Mouse (Mus musculus): ENCODE data around the gene Kansl3. TPM values are rescaled to one million over a fixed set of nuclear protein-coding genes. Genes with fewer than 3 reads are reported as not detected.

Gene Kansl3
- polyA plus RNA-seq, 1 experiment from 2014 or later: 10.1 TPM

- DNase-seq (no peak), ATAC-seq (no peak)
- Histone ChIP-seq H3K4me3 (ENCODE audit: low read depth, low read length) (no peak overlapping the region), H3K27ac (ENCODE audit: low read depth) (no peak overlapping the region), H3K27me3 (ENCODE audit: insufficient read depth, low read length) (no peaks in the 10 kb centered on the region), H3K4me2 (ENCODE audit: low read depth, low read length) (no peak overlapping the region), H3K9me3 (ENCODE audit: low read length) (no peaks in the 10 kb centered on the region), H3K4me1 (ENCODE audit: insufficient read depth) (peaks cover 6% of the 10 kb centered on the region; the same call in 1 of the 2 replicates), H3K36me3 (replicated peaks; ENCODE audit: insufficient read depth, low read length) (peaks cover 89% of the 10 kb centered on the region), H3K9ac (replicated peaks) (no peak overlapping the region)
- WGBS (ENCODE audit: insufficient replicate concordance): 83% methylated on average over 4 of the region's 4 CpGs
- TF ChIP-seq CTCF (IDR thresholded peaks at IDR 0.05; ENCODE audit: low read depth) (no peak), EP300 (IDR thresholded peaks at IDR 0.05; ENCODE audit: low read depth) (no peak)
Observed at GRCm38 (mm10) chr1:36352351-36352750, 16.6 kb downstream of the Kansl3 start.

- no peak overlapping the region for H3K4me3 ChIP-seq (ENCODE audit: low read depth, low read length)
- no peaks in the 10 kb centered on the region for H3K9me3 ChIP-seq (ENCODE audit: low read length)
- 82% methylated on average over 6 of the region's 6 CpGs for whole genome bisulfite sequencing (ENCODE audit: insufficient replicate concordance)
- DNase-seq (no peak), ATAC-seq (no peak)
- H3K9ac ChIP-seq (replicated peaks): no peak overlapping the region
- H3K4me2 ChIP-seq (ENCODE audit: low read depth, low read length): no peak overlapping the region
- H3K4me1 ChIP-seq (ENCODE audit: insufficient read depth): no peaks in the 10 kb centered on the region
- H3K27me3 ChIP-seq (ENCODE audit: insufficient read depth, low read length): no peaks in the 10 kb centered on the region
- H3K36me3 ChIP-seq (replicated peaks; ENCODE audit: insufficient read depth, low read length): peaks cover 95% of the 10 kb centered on the region
- no peak overlapping the region for H3K27ac ChIP-seq (ENCODE audit: low read depth)
- TF ChIP-seq EP300 (IDR thresholded peaks at IDR 0.05; ENCODE audit: low read depth) (no peak), CTCF (IDR thresholded peaks at IDR 0.05; ENCODE audit: low read depth) (no peak)
Observed at GRCm38 (mm10) chr1:36342547-36342946, 26.4 kb downstream of the Kansl3 start.

- ATAC-seq: no peak
- Histone ChIP-seq H3K4me1 (ENCODE audit: insufficient read depth) (no peaks in the 10 kb centered on the region), H3K9me3 (ENCODE audit: low read length) (no peaks in the 10 kb centered on the region), H3K27me3 (ENCODE audit: insufficient read depth, low read length) (no peaks in the 10 kb centered on the region), H3K9ac (replicated peaks) (no peak overlapping the region), H3K36me3 (replicated peaks; ENCODE audit: insufficient read depth, low read length) (peaks cover 31% of the 10 kb centered on the region), H3K4me2 (ENCODE audit: low read depth, low read length) (no peak overlapping the region), H3K27ac (ENCODE audit: low read depth) (no peak overlapping the region), H3K4me3 (ENCODE audit: low read depth, low read length) (no peak overlapping the region)
- 71% methylated on average over 14 of the region's 14 CpGs for WGBS (ENCODE audit: insufficient replicate concordance)
- TF ChIP-seq EP300 (IDR thresholded peaks at IDR 0.05; ENCODE audit: low read depth) (no peak), CTCF (IDR thresholded peaks at IDR 0.05; ENCODE audit: low read depth) (no peak)
- no peak for DNase-seq
Observed at GRCm38 (mm10) chr1:36332955-36333887, 35.8 kb downstream of the Kansl3 start.

GRCm38 (mm10) chr1:36331743-36332142 is 37.2 kb downstream of the Kansl3 start:
- ATAC-seq: no peak
- Histone ChIP-seq H3K36me3 (replicated peaks; ENCODE audit: insufficient read depth, low read length) (peaks cover 16% of the 10 kb centered on the region), H3K9ac (replicated peaks) (no peak overlapping the region), H3K9me3 (ENCODE audit: low read length) (no peaks in the 10 kb centered on the region), H3K27ac (ENCODE audit: low read depth) (no peak overlapping the region), H3K4me2 (ENCODE audit: low read depth, low read length) (no peak overlapping the region), H3K4me1 (ENCODE audit: insufficient read depth) (no peaks in the 10 kb centered on the region), H3K27me3 (ENCODE audit: insufficient read depth, low read length) (no peaks in the 10 kb centered on the region), H3K4me3 (ENCODE audit: low read depth, low read length) (no peak overlapping the region)
- TF ChIP-seq EP300 (IDR thresholded peaks at IDR 0.05; ENCODE audit: low read depth) (no peak), CTCF (IDR thresholded peaks at IDR 0.05; ENCODE audit: low read depth) (no peak)
- DNase-seq: no peak
- WGBS (ENCODE audit: insufficient replicate concordance): 58% methylated on average over 6 of the region's 6 CpGs

GRCm38 (mm10) chr1:36326815-36327214 is 42.2 kb downstream of the Kansl3 start:
- Histone ChIP-seq H3K4me2 (ENCODE audit: low read depth, low read length) (no peak overlapping the region), H3K4me1 (ENCODE audit: insufficient read depth) (no peaks in the 10 kb centered on the region), H3K4me3 (ENCODE audit: low read depth, low read length) (no peak overlapping the region), H3K9me3 (ENCODE audit: low read length) (no peaks in the 10 kb centered on the region), H3K36me3 (replicated peaks; ENCODE audit: insufficient read depth, low read length) (no peaks in the 10 kb centered on the region), H3K27ac (ENCODE audit: low read depth) (no peak overlapping the region), H3K9ac (replicated peaks) (no peak overlapping the region), H3K27me3 (ENCODE audit: insufficient read depth, low read length) (no peaks in the 10 kb centered on the region)
- WGBS (ENCODE audit: insufficient replicate concordance): 80% methylated on average over 2 of the region's 2 CpGs
- TF ChIP-seq EP300 (IDR thresholded peaks at IDR 0.05; ENCODE audit: low read depth) (no peak), CTCF (IDR thresholded peaks at IDR 0.05; ENCODE audit: low read depth) (no peak)
- no peak for DNase-seq
- no peak for ATAC-seq

GRCm38 (mm10) chr1:36325900-36326321 is 43.1 kb downstream of the Kansl3 start:
- Histone ChIP-seq H3K36me3 (replicated peaks; ENCODE audit: insufficient read depth, low read length) (no peaks in the 10 kb centered on the region), H3K4me3 (ENCODE audit: low read depth, low read length) (no peak overlapping the region), H3K27ac (ENCODE audit: low read depth) (no peak overlapping the region), H3K27me3 (ENCODE audit: insufficient read depth, low read length) (no peaks in the 10 kb centered on the region), H3K4me1 (ENCODE audit: insufficient read depth) (no peaks in the 10 kb centered on the region), H3K4me2 (ENCODE audit: low read depth, low read length) (no peak overlapping the region), H3K9ac (replicated peaks) (no peak overlapping the region), H3K9me3 (ENCODE audit: low read length) (no peaks in the 10 kb centered on the region)
- ATAC-seq: no peak
- TF ChIP-seq CTCF (IDR thresholded peaks at IDR 0.05; ENCODE audit: low read depth) (no peak), EP300 (IDR thresholded peaks at IDR 0.05; ENCODE audit: low read depth) (no peak)
- DNase-seq: no peak
- WGBS (ENCODE audit: insufficient replicate concordance): 68% methylated on average over 2 of the region's 2 CpGs
